Mouse (Mus musculus) liver, adult 2 months (tissue): ENCODE data around the gene Slc19a2.

Experiments
- CTCF ChIP-seq: fragments of 200-500 bp; IDR thresholded peaks from 2 replicates; pipeline ENCODE4 v1.5.1; 2011; ENCODE audit warnings: low read depth, low read length, control low read depth
- POLR2A ChIP-seq: fragments of 200-500 bp; IDR thresholded peaks from 2 replicates; pipeline ENCODE4 v1.6.1; 2011; ENCODE audit warnings: low read length, control low read depth; ENCODE audit not compliant: insufficient read depth; ENCODE audit errors: extremely low read depth

DNA sequence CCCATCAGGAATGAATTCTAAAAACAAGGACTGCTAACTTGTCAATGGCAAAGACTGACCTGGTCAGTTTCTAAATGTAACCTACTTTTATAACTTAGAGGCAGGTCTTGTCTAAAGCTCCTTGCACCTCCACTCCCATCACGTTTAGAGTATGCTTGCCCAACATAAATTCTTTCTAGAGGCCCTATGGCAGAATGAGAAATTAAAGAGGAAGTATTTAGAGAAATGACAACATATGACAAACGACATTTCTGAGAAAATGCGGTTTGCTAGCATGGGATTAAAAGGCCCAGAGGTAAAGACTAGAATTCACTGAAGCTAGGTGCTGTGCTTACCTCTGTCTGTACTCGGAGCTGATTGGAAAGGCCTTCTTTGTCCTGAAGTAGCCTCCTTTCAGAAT lies 53.1 kb downstream of the Slc19a2 start:
- TF ChIP-seq CTCF (no peak), POLR2A (no peak)
